Mouse (Mus musculus) lung, adult 2 months (tissue): ENCODE measurements at regions not wholly inside any gene's neighbourhood (a gene's known extent, or its start where the extent isn't known, plus 50 kb on each side); places are given as distances from the start of the nearest gene placed in this dataset.

Source experiments
- DNase-seq: peaks from one replicate; pipeline ENCODE4 v3.0.0; 2022
- H3K4me1 ChIP-seq: fragments of 200-500 bp; 2 replicates; pipeline ENCODE4 v1.6.1; 2011; ENCODE audit warnings: low read length; ENCODE audit not compliant: control insufficient read depth, insufficient read depth
- H3K4me3 ChIP-seq: fragments of 200-500 bp; replicated peaks from 2 replicates; pipeline ENCODE3; 2011; ENCODE audit warnings: low read depth, mild to moderate bottlenecking, control low read depth, low read length; ENCODE audit errors: extremely low read depth
- CTCF ChIP-seq: fragments of 200-500 bp; IDR thresholded peaks from 2 replicates; pipeline ENCODE4 v1.5.1; 2011; ENCODE audit warnings: mild to moderate bottlenecking, low read length, control low read depth; ENCODE audit not compliant: insufficient read depth
- POLR2A ChIP-seq: fragments of 200-500 bp; IDR thresholded peaks from 2 replicates; pipeline ENCODE4 v1.6.1; 2011; ENCODE audit warnings: low read depth, mild to moderate bottlenecking, control low read depth, low read length, borderline replicate concordance; ENCODE audit errors: extremely low read depth
- WGBS: fragments of 180-500 bp; shearing (Covaris S2); methylation state at CpG from one replicate; pipeline ENCODE4 v1.1.7; 2018; 5-methylcytosine and 5-hydroxymethylcytosine counted together

DNA sequence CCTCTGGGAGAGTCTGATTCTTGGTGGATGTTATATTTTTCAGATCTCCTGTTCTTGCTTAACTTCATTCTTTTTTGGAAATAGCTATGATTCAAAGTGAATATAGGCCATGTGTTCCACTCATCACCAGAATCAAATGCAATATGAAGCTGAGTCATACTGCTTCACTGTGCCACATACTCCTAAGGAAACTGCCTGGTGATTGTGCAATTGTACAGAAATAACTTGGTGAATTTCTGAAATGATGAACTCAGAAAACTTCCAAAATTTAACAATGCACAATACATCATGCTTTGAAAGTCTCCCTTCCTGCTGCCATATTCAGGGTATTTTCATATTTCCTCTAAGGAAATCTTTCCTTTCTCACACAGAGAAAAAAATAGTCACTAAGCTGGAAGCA lies 518.9 kb upstream of the Pbx1 start:
- DNase-seq, result no peak

DNA sequence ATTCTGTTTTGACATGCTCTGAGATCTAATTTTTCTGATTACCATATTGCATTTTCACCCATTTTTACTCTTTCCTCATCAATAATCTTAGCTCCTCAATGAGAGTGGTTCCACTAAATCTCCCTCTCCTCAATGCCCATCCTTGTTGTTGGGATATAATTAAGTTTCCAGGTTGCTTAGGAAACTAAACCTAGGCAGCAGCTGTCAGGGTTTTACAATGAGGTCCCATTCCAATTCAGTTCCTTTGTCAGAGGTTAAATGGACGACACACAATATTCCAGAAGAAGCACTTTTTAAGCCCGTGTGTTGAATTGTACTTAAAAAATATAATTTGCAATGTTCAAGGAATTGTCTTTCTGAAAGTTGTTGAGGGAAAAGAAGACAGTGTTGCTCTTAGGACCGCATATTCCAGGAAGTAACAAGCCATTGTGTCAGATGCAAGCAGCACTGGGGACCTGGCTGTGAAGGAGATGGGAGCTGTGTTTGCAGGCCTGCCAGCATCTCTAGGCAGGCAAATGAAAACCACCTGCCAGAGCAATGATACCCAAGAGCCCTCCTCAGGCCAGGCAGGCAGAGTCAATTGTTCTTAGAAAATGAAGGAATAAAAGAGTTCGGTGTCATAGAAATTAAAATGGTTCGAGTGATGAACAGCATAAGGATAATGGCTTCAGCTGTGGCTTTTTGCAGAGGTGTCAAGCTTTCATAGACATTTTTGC lies 492.2 kb upstream of the Pbx1 start:
- TF ChIP-seq POLR2A (no peak), CTCF (no peak)
- Histone ChIP-seq H3K4me3 (no peak overlapping the region), H3K4me1 (no peaks in the 10 kb centered on the region)
- 79% methylated on average over 5 of the region's 5 CpGs for WGBS
- no peak for DNase-seq

More for the DNA sequence above, 518.9 kb upstream of the Pbx1 start:
- no peaks in the 10 kb centered on the region for H3K4me1 ChIP-seq
- no peak overlapping the region for H3K4me3 ChIP-seq
- TF ChIP-seq POLR2A, result no peak
- TF ChIP-seq CTCF, result no peak

DNA sequence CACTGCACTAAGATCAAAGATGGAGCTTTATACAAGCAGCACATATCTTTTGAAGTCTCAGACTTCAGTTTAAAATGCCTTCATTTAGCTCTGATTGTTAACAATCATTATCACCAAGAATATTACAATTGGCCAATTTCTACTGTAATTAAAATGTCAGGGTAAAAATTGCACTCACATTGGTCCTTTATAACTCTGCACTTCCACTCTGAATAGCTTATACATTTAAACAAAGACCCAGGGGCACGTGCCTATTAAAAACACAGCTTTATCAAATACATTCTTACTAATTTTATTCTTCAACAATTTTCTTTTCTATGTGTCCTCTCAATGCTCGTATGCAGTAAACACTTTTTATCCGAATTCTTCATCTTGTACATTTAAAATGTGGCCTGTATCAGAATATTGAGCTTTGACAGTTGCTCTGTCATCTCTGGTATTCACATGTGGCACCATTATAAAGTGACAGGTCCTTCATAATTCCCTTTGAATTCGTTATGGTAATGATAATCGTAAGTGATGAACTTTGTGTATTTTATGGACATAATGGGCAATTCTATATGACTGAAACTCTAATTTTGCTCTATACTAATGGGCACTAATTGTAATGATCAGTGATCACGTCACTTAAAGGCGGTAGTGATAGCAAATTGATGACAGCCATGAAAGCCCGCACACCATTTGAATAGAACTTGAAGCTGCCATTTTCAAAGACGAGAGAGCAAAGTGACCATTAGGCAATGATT lies 486.4 kb upstream of the Pbx1 start:
- Histone ChIP-seq H3K4me1 (no peaks in the 10 kb centered on the region), H3K4me3 (no peak overlapping the region)
- 84% methylated on average over 9 of the region's 9 CpGs for WGBS
- DNase-seq, result no peak
- TF ChIP-seq POLR2A (no peak), CTCF (no peak)

- TF ChIP-seq CTCF (no peak), POLR2A (no peak)
These were observed 476.7 kb upstream of the Pbx1 start for GRCm38 (mm10) chr1:168908684-168909175.

GRCm38 (mm10) chr1:168908192-168908591 lies 476.1 kb upstream of the Pbx1 start:
- DNase-seq, result no peak
- Histone ChIP-seq H3K4me3 (no peak overlapping the region), H3K4me1 (no peaks in the 10 kb centered on the region)
- no peak for TF ChIP-seq CTCF
- no peak for TF ChIP-seq POLR2A
- WGBS, result 94% methylated on average over 6 of the region's 6 CpGs

More at GRCm38 (mm10) chr1:168908684-168909175, 476.7 kb upstream of the Pbx1 start:
- no peak for DNase-seq
- WGBS, result 84% methylated on average over 4 of the region's 4 CpGs
- Histone ChIP-seq H3K4me1 (no peaks in the 10 kb centered on the region), H3K4me3 (no peak overlapping the region)

GRCm38 (mm10) chr1:168898483-168898882 lies 466.4 kb upstream of the Pbx1 start:
- no peak for TF ChIP-seq CTCF
- no peak for TF ChIP-seq POLR2A
- no peak for DNase-seq
- 61% methylated on average over 2 of the region's 2 CpGs for WGBS
- Histone ChIP-seq H3K4me3 (no peak overlapping the region), H3K4me1 (no peaks in the 10 kb centered on the region)

- Histone ChIP-seq H3K4me1 (no peaks in the 10 kb centered on the region), H3K4me3 (no peak overlapping the region)
- 41% methylated on average over 3 of the region's 3 CpGs for WGBS
- no peak for DNase-seq
- no peak for TF ChIP-seq POLR2A
- no peak for TF ChIP-seq CTCF
These were observed 429.5 kb upstream of the Pbx1 start for GRCm38 (mm10) chr1:168861577-168861976.

GRCm38 (mm10) chr1:168823184-168823583 lies 391.1 kb upstream of the Pbx1 start:
- WGBS, result 44% methylated on average over 3 of the region's 3 CpGs
- H3K4me3 ChIP-seq, result no peak overlapping the region
- no peak for DNase-seq
- H3K4me1 ChIP-seq, result no peaks in the 10 kb centered on the region
- TF ChIP-seq POLR2A, result no peak
- TF ChIP-seq CTCF, result no peak

GRCm38 (mm10) chr1:168818381-168818780 lies 386.3 kb upstream of the Pbx1 start:
- H3K4me3 ChIP-seq, result no peak overlapping the region
- H3K4me1 ChIP-seq, result no peaks in the 10 kb centered on the region
- WGBS, result 68% methylated on average over 5 of the region's 5 CpGs
- no peak for DNase-seq
- TF ChIP-seq CTCF, result no peak
- TF ChIP-seq POLR2A, result no peak

DNA sequence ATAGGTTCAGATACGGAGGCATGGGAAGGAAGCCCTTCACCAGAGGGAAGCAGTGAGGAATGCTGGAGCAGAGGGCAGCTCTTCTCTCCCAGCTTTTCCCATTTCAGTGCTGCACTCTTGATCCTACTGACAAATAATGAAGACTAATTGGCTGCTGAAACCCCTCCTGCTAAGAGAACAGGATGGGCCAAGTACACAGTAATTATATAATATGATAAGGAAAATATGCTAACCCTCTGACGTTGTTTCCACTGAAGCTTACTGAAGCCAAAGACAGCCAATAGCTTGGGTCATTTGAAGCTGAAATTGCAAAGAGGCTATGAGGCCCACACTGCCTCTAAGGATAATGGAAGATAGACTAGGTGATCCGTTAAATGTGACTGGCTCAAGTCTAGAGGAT lies 375.0 kb upstream of the Pbx1 start:
- no peak for TF ChIP-seq POLR2A
- no peak for DNase-seq
- Histone ChIP-seq H3K4me3 (no peak overlapping the region), H3K4me1 (no peaks in the 10 kb centered on the region)
- WGBS, result 25% methylated on average over 3 of the region's 3 CpGs

DNA sequence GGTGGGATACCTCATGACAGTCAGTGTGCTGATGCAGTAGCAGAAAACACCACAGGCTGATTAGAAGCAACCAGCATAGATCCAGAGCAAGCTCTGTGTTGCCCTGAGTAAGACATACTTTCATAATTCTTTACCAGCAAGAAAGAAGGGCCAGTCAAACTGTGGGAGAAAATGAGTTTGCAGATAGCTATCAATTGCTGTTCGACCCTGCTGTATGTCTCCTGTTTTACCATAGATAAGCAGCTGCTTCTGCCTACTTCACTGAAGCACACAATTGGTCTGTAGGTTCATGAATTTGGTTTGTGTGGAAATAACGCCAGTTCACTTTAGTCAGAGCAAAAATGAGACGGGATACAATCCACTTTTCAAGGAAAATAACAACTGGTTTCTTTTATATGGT lies 373.4 kb upstream of the Pbx1 start:
- TF ChIP-seq CTCF (no peak), POLR2A (no peak)
- 77% methylated on average over 3 of the region's 3 CpGs for WGBS
- DNase-seq, result no peak

More for the DNA sequence above, 373.4 kb upstream of the Pbx1 start:
- no peak overlapping the region for H3K4me3 ChIP-seq
- no peaks in the 10 kb centered on the region for H3K4me1 ChIP-seq
